Mouse (Mus musculus) midbrain, embryonic 11.5 days (tissue): ENCODE measurements at regions not wholly inside any gene's neighbourhood (a gene's known extent, or its start where the extent isn't known, plus 50 kb on each side); places are given as distances from the start of the nearest gene placed in this dataset.
"Not testable (repeated sequence)": the region's sequence is repeated elsewhere in the genome, so short reads cannot be mapped to it uniquely, and the experiment has no call there.

ENCODE experiments used
- ATAC-seq: fragments of 200-750 bp; cut with Nextera tagmentation; 2 replicates; pipeline ENCODE4 v1.8.0; 2017; ENCODE audit warnings: moderate TSS enrichment, moderate library complexity; ENCODE audit not compliant: low FRiP score
- DNase-seq: peaks from one replicate; pipeline ENCODE4 v3.0.0; 2015; ENCODE audit warnings: low spot score; ENCODE audit errors: missing footprints
- H3K27ac ChIP-seq: fragments of 300-500 bp; sonication (generic); 2 replicates; pipeline ENCODE4 v1.5.1; 2014; ENCODE audit warnings: low read depth, low read length
- H3K27me3 ChIP-seq: fragments of 300-500 bp; sonication (generic); 2 replicates; pipeline ENCODE4 v1.6.1; 2014; ENCODE audit warnings: mild to moderate bottlenecking, low read length, moderate library complexity, mixed read lengths; ENCODE audit not compliant: control insufficient read depth, insufficient read depth
- H3K36me3 ChIP-seq: fragments of 300-500 bp; sonication (generic); 2 replicates; pipeline ENCODE4 v1.6.1; 2014; ENCODE audit warnings: mild to moderate bottlenecking, low read length, moderate library complexity, mixed read lengths; ENCODE audit not compliant: control insufficient read depth, insufficient read depth
- H3K4me1 ChIP-seq: fragments of 300-500 bp; sonication (generic); 2 replicates; pipeline ENCODE4 v1.6.1; 2014; ENCODE audit warnings: low read length; ENCODE audit not compliant: control insufficient read depth, insufficient read depth
- H3K4me2 ChIP-seq: fragments of 300-500 bp; sonication (generic); 2 replicates; pipeline ENCODE4 v1.6.1; 2014; ENCODE audit warnings: mild to moderate bottlenecking, moderate library complexity
- H3K4me3 ChIP-seq: fragments of 300-500 bp; sonication (generic); 2 replicates; pipeline ENCODE4 v1.5.1; 2014; ENCODE audit warnings: low read depth, low read length
- H3K9ac ChIP-seq: fragments of 300-500 bp; sonication (generic); 2 replicates; pipeline ENCODE4 v1.6.1; 2014; ENCODE audit warnings: low read length
- H3K9me3 ChIP-seq: fragments of 300-500 bp; sonication (generic); 2 replicates; pipeline ENCODE4 v1.6.1; 2016; ENCODE audit warnings: low read length; ENCODE audit not compliant: control insufficient read depth
- WGBS: fragments of 180-500 bp; shearing (Covaris S2); extraction: QIAGEN DNeasy Blood & Tissue Kit; methylation state at CpG from one replicate; pipeline ENCODE4 v1.1.7; 2014; 5-methylcytosine and 5-hydroxymethylcytosine counted together

GRCm38 (mm10) chr6:24298562-24299212 lies 130.8 kb upstream of the Slc13a1 start:
- H3K27me3 ChIP-seq, result no peaks in the 10 kb centered on the region
- WGBS, result 89% methylated on average over 5 of the region's 5 CpGs
- H3K4me3 ChIP-seq, result no peak overlapping the region
- ATAC-seq, result no peak
- H3K4me1 ChIP-seq, result no peaks in the 10 kb centered on the region
- no peaks in the 10 kb centered on the region for H3K9me3 ChIP-seq
- no peak overlapping the region for H3K4me2 ChIP-seq
- DNase-seq, result no peak
- no peaks in the 10 kb centered on the region for H3K36me3 ChIP-seq
- no peak overlapping the region for H3K27ac ChIP-seq
- no peak overlapping the region for H3K9ac ChIP-seq

- not testable (repeated sequence) for H3K36me3 ChIP-seq, ATAC-seq, H3K4me3 ChIP-seq, H3K9me3 ChIP-seq, H3K27ac ChIP-seq, H3K27me3 ChIP-seq, H3K4me1 ChIP-seq, DNase-seq, H3K9ac ChIP-seq, H3K4me2 ChIP-seq
- 82% methylated on average over 2 of the region's 2 CpGs for WGBS
These were observed 120.9 kb upstream of the Slc13a1 start for GRCm38 (mm10) chr6:24288757-24289156.

GRCm38 (mm10) chr6:24272821-24273220 lies 104.9 kb upstream of the Slc13a1 start:
- Histone ChIP-seq H3K9ac (no peak overlapping the region), H3K4me3 (no peak overlapping the region), H3K27me3 (no peaks in the 10 kb centered on the region), H3K27ac (no peak overlapping the region), H3K4me1 (no peaks in the 10 kb centered on the region), H3K4me2 (no peak overlapping the region), H3K36me3 (no peaks in the 10 kb centered on the region), H3K9me3 (no peaks in the 10 kb centered on the region)
- 85% methylated on average over 5 of the region's 5 CpGs for WGBS
- ATAC-seq (no peak), DNase-seq (no peak)

GRCm38 (mm10) chr6:24269633-24270032 lies 101.7 kb upstream of the Slc13a1 start:
- Histone ChIP-seq H3K4me2 (no peak overlapping the region), H3K27ac (no peak overlapping the region), H3K27me3 (no peaks in the 10 kb centered on the region), H3K9me3 (no peaks in the 10 kb centered on the region), H3K36me3 (no peaks in the 10 kb centered on the region), H3K4me1 (no peaks in the 10 kb centered on the region), H3K9ac (no peak overlapping the region), H3K4me3 (no peak overlapping the region)
- WGBS, result 93% methylated on average over 3 of the region's 3 CpGs
- ATAC-seq (no peak), DNase-seq (no peak)

- 73% methylated on average over 4 of the region's 4 CpGs for WGBS
- DNase-seq (no peak), ATAC-seq (no peak)
- no peak overlapping the region for H3K4me2 ChIP-seq
- H3K9ac ChIP-seq, result no peak overlapping the region
- no peaks in the 10 kb centered on the region for H3K4me1 ChIP-seq
- H3K4me3 ChIP-seq, result no peak overlapping the region
- no peaks in the 10 kb centered on the region for H3K9me3 ChIP-seq
- no peak overlapping the region for H3K27ac ChIP-seq
- H3K36me3 ChIP-seq, result no peaks in the 10 kb centered on the region
- H3K27me3 ChIP-seq, result no peaks in the 10 kb centered on the region
These were observed 95.9 kb upstream of the Slc13a1 start for GRCm38 (mm10) chr6:24263796-24264195.

- Histone ChIP-seq H3K4me3 (no peak overlapping the region), H3K4me1 (no peaks in the 10 kb centered on the region), H3K9ac (no peak overlapping the region), H3K27me3 (no peaks in the 10 kb centered on the region), H3K27ac (no peak overlapping the region), H3K4me2 (no peak overlapping the region), H3K9me3 (no peaks in the 10 kb centered on the region), H3K36me3 (no peaks in the 10 kb centered on the region)
- no peak for DNase-seq
- no peak for ATAC-seq
- WGBS, result 83% methylated on average over 5 of the region's 5 CpGs
These were observed 94.7 kb upstream of the Slc13a1 start for GRCm38 (mm10) chr6:24262578-24262977.

- Histone ChIP-seq H3K4me3 (no peak overlapping the region), H3K27ac (no peak overlapping the region), H3K4me1 (no peaks in the 10 kb centered on the region), H3K27me3 (no peaks in the 10 kb centered on the region), H3K4me2 (no peak overlapping the region), H3K36me3 (no peaks in the 10 kb centered on the region), H3K9me3 (no peaks in the 10 kb centered on the region), H3K9ac (no peak overlapping the region)
- DNase-seq, result no peak
- ATAC-seq, result no peak
- WGBS, result 92% methylated on average over 1 of the region's 1 CpGs
These were observed 77.7 kb upstream of the Slc13a1 start for GRCm38 (mm10) chr6:24245591-24245990.

- no peak overlapping the region for H3K9ac ChIP-seq
- no peak overlapping the region for H3K4me2 ChIP-seq
- H3K9me3 ChIP-seq, result no peaks in the 10 kb centered on the region
- DNase-seq, result no peak
- H3K36me3 ChIP-seq, result no peaks in the 10 kb centered on the region
- no peak for ATAC-seq
- no peaks in the 10 kb centered on the region for H3K27me3 ChIP-seq
- WGBS, result 54% methylated on average over 1 of the region's 1 CpGs
- no peak overlapping the region for H3K27ac ChIP-seq
- no peak overlapping the region for H3K4me3 ChIP-seq
- no peaks in the 10 kb centered on the region for H3K4me1 ChIP-seq
These were observed 70.6 kb upstream of the Slc13a1 start for GRCm38 (mm10) chr6:24238541-24238940.

- DNase-seq (no peak), ATAC-seq (no peak)
These were observed 70.2 kb upstream of the Slc13a1 start for GRCm38 (mm10) chr6:24238054-24238453.

More at GRCm38 (mm10) chr6:24238054-24238453, 70.2 kb upstream of the Slc13a1 start:
- no peak overlapping the region for H3K9ac ChIP-seq
- H3K9me3 ChIP-seq, result no peaks in the 10 kb centered on the region
- no peaks in the 10 kb centered on the region for H3K4me1 ChIP-seq
- H3K27ac ChIP-seq, result no peak overlapping the region
- WGBS, result 65% methylated on average over 2 of the region's 2 CpGs
- no peak overlapping the region for H3K4me2 ChIP-seq
- H3K27me3 ChIP-seq, result no peaks in the 10 kb centered on the region
- H3K36me3 ChIP-seq, result no peaks in the 10 kb centered on the region
- H3K4me3 ChIP-seq, result no peak overlapping the region
